Mouse (Mus musculus): ENCODE results near the gene Htra1. TPM values are rescaled to one million over a fixed set of nuclear protein-coding genes. Genes with fewer than 3 reads are reported as not detected.

Htra1 gene
- total RNA-seq, 1 experiment: 96.3 TPM

GRCm38 (mm10) chr7:130892973-130893372 is 42.9 kb upstream of the Htra1 start:
- TF ChIP-seq ZC3H11A (IDR thresholded peaks at IDR 0.05; ENCODE audit: borderline replicate concordance, low read depth, low read length): no peak
- TF ChIP-seq ZNF384 (IDR thresholded peaks at IDR 0.05; ENCODE audit: low read depth, low read length): no peak
- TF ChIP-seq CHD2 (IDR thresholded peaks at IDR 0.05; ENCODE audit: low read depth, low read length): no peak
- TF ChIP-seq MAFK (IDR thresholded peaks at IDR 0.05; ENCODE audit: insufficient read depth, low read depth, low read length): no peak
- no peak for TF ChIP-seq HCFC1 (IDR thresholded peaks at IDR 0.05; ENCODE audit: borderline replicate concordance, insufficient read depth, low read length)
- H3K9ac ChIP-seq (ENCODE audit: insufficient read depth, low read depth, low read length, poor library complexity, severe bottlenecking): no peak overlapping the region
- peaks cover 7 to 12% of the 10 kb centered on the region in 2 experiments for H3K4me1 ChIP-seq (ENCODE audit: control insufficient read depth in 2 of 2, insufficient read depth in 2 of 2, low read length in 2 of 2, poor library complexity in 1 of 2)
- H3K4me3 ChIP-seq (ENCODE audit: insufficient read depth in 1 of 2, low read depth in 1 of 2, low read length in 2 of 2, poor library complexity in 1 of 2, severe bottlenecking in 1 of 2): no peak overlapping the region
- H3K36me3 ChIP-seq (ENCODE audit: control insufficient read depth, insufficient read depth, low read length, poor library complexity, severe bottlenecking): peaks cover 14% of the 10 kb centered on the region; the same call in 1 of the 2 replicates
- H3K27ac ChIP-seq (ENCODE audit: insufficient read depth, low read depth, low read length, poor library complexity, severe bottlenecking): peak overlapping the region; percentile 18; the same call in 1 of the 2 replicates
- in situ Hi-C loops (cut with MboI; ENCODE audit: low sequenced_read_pairs in 2 of 2, unreplicated experiment in 2 of 2): no loop called here
- no peak for DNase-seq (ENCODE audit: low read depth, low spot score)
- no peaks in the 10 kb centered on the region for H3K9me3 ChIP-seq (ENCODE audit: control insufficient read depth, insufficient read depth, low read depth, low read length)

- H3K4me3 ChIP-seq (ENCODE audit: insufficient read depth in 1 of 2, low read depth in 1 of 2, low read length in 2 of 2, poor library complexity in 1 of 2, severe bottlenecking in 1 of 2): no peak overlapping the region
- peaks cover 14% of the 10 kb centered on the region; the same call in 1 of the 2 replicates for H3K36me3 ChIP-seq (ENCODE audit: control insufficient read depth, insufficient read depth, low read length, poor library complexity, severe bottlenecking)
- in situ Hi-C loops (cut with MboI; ENCODE audit: low sequenced_read_pairs in 2 of 2, unreplicated experiment in 2 of 2): no loop called here
- DNase-seq (ENCODE audit: low read depth, low spot score): no peak
- no peak overlapping the region for H3K9ac ChIP-seq (ENCODE audit: insufficient read depth, low read depth, low read length, poor library complexity, severe bottlenecking)
- H3K27ac ChIP-seq (ENCODE audit: insufficient read depth, low read depth, low read length, poor library complexity, severe bottlenecking): no peak overlapping the region
- peaks cover 3 to 6% of the 10 kb centered on the region in 2 experiments for H3K4me1 ChIP-seq (ENCODE audit: control insufficient read depth in 2 of 2, insufficient read depth in 2 of 2, low read length in 2 of 2, poor library complexity in 1 of 2)
- no peak for TF ChIP-seq CHD2 (IDR thresholded peaks at IDR 0.05; ENCODE audit: low read depth, low read length)
- no peak for TF ChIP-seq HCFC1 (IDR thresholded peaks at IDR 0.05; ENCODE audit: borderline replicate concordance, insufficient read depth, low read length)
- no peak for TF ChIP-seq ZC3H11A (IDR thresholded peaks at IDR 0.05; ENCODE audit: borderline replicate concordance, low read depth, low read length)
- no peak for TF ChIP-seq MAFK (IDR thresholded peaks at IDR 0.05; ENCODE audit: insufficient read depth, low read depth, low read length)
- TF ChIP-seq ZNF384 (IDR thresholded peaks at IDR 0.05; ENCODE audit: low read depth, low read length): no peak
- no peaks in the 10 kb centered on the region for H3K9me3 ChIP-seq (ENCODE audit: control insufficient read depth, insufficient read depth, low read depth, low read length)
These were observed 40.8 kb upstream of the Htra1 start for GRCm38 (mm10) chr7:130894931-130895617.

- TF ChIP-seq ZNF384 (IDR thresholded peaks at IDR 0.05; ENCODE audit: low read depth, low read length): no peak
- TF ChIP-seq HCFC1 (IDR thresholded peaks at IDR 0.05; ENCODE audit: borderline replicate concordance, insufficient read depth, low read length): no peak
- TF ChIP-seq CHD2 (IDR thresholded peaks at IDR 0.05; ENCODE audit: low read depth, low read length): no peak
- TF ChIP-seq MAFK (IDR thresholded peaks at IDR 0.05; ENCODE audit: insufficient read depth, low read depth, low read length): no peak
- TF ChIP-seq ZC3H11A (IDR thresholded peaks at IDR 0.05; ENCODE audit: borderline replicate concordance, low read depth, low read length): no peak
- Histone ChIP-seq H3K36me3 (ENCODE audit: control insufficient read depth, insufficient read depth, low read length, poor library complexity, severe bottlenecking) (peaks cover 16% of the 10 kb centered on the region; the same call in 1 of the 2 replicates), H3K9ac (ENCODE audit: insufficient read depth, low read depth, low read length, poor library complexity, severe bottlenecking) (no peak overlapping the region), H3K9me3 (ENCODE audit: control insufficient read depth, insufficient read depth, low read depth, low read length) (no peaks in the 10 kb centered on the region), H3K4me1 (ENCODE audit: control insufficient read depth in 2 of 2, insufficient read depth in 2 of 2, low read length in 2 of 2, poor library complexity in 1 of 2) (peaks cover 1 to 6% of the 10 kb centered on the region in 2 experiments; a peak in 3 of 4 replicates), H3K27ac (ENCODE audit: insufficient read depth, low read depth, low read length, poor library complexity, severe bottlenecking) (no peak overlapping the region), H3K4me3 (ENCODE audit: insufficient read depth in 1 of 2, low read depth in 1 of 2, low read length in 2 of 2, poor library complexity in 1 of 2, severe bottlenecking in 1 of 2) (no peak overlapping the region)
- DNase-seq (ENCODE audit: low read depth, low spot score): no peak
- in situ Hi-C loops (cut with MboI; ENCODE audit: low sequenced_read_pairs in 2 of 2, unreplicated experiment in 2 of 2): no loop called here
These were observed 40.3 kb upstream of the Htra1 start for GRCm38 (mm10) chr7:130895618-130895945.

- H3K4me3 ChIP-seq (ENCODE audit: insufficient read depth in 1 of 2, low read depth in 1 of 2, low read length in 2 of 2, poor library complexity in 1 of 2, severe bottlenecking in 1 of 2): no peak overlapping the region
- in situ Hi-C loops (cut with MboI; ENCODE audit: low sequenced_read_pairs in 2 of 2, unreplicated experiment in 2 of 2): no loop called here
- H3K4me1 ChIP-seq (ENCODE audit: control insufficient read depth in 2 of 2, insufficient read depth in 2 of 2, low read length in 2 of 2, poor library complexity in 1 of 2): peaks cover 1 to 6% of the 10 kb centered on the region in 2 experiments; a peak in 3 of 4 replicates
- no peak overlapping the region for H3K27ac ChIP-seq (ENCODE audit: insufficient read depth, low read depth, low read length, poor library complexity, severe bottlenecking)
- peaks cover 19% of the 10 kb centered on the region; the same call in 1 of the 2 replicates for H3K36me3 ChIP-seq (ENCODE audit: control insufficient read depth, insufficient read depth, low read length, poor library complexity, severe bottlenecking)
- no peak for DNase-seq (ENCODE audit: low read depth, low spot score)
- no peak overlapping the region for H3K9ac ChIP-seq (ENCODE audit: insufficient read depth, low read depth, low read length, poor library complexity, severe bottlenecking)
- no peak for TF ChIP-seq CHD2 (IDR thresholded peaks at IDR 0.05; ENCODE audit: low read depth, low read length)
- TF ChIP-seq ZNF384 (IDR thresholded peaks at IDR 0.05; ENCODE audit: low read depth, low read length): no peak
- no peak for TF ChIP-seq ZC3H11A (IDR thresholded peaks at IDR 0.05; ENCODE audit: borderline replicate concordance, low read depth, low read length)
- no peak for TF ChIP-seq MAFK (IDR thresholded peaks at IDR 0.05; ENCODE audit: insufficient read depth, low read depth, low read length)
- TF ChIP-seq HCFC1 (IDR thresholded peaks at IDR 0.05; ENCODE audit: borderline replicate concordance, insufficient read depth, low read length): no peak
- H3K9me3 ChIP-seq (ENCODE audit: control insufficient read depth, insufficient read depth, low read depth, low read length): no peaks in the 10 kb centered on the region
These were observed 39.8 kb upstream of the Htra1 start for GRCm38 (mm10) chr7:130896064-130896463.
